Mouse (Mus musculus): ENCODE results near the gene Itprid1. TPM values are rescaled to one million over a fixed set of nuclear protein-coding genes. Genes with fewer than 3 reads are reported as not detected.

Gene Itprid1
- polyA plus RNA-seq, 1 experiment, result not detected

DNA sequence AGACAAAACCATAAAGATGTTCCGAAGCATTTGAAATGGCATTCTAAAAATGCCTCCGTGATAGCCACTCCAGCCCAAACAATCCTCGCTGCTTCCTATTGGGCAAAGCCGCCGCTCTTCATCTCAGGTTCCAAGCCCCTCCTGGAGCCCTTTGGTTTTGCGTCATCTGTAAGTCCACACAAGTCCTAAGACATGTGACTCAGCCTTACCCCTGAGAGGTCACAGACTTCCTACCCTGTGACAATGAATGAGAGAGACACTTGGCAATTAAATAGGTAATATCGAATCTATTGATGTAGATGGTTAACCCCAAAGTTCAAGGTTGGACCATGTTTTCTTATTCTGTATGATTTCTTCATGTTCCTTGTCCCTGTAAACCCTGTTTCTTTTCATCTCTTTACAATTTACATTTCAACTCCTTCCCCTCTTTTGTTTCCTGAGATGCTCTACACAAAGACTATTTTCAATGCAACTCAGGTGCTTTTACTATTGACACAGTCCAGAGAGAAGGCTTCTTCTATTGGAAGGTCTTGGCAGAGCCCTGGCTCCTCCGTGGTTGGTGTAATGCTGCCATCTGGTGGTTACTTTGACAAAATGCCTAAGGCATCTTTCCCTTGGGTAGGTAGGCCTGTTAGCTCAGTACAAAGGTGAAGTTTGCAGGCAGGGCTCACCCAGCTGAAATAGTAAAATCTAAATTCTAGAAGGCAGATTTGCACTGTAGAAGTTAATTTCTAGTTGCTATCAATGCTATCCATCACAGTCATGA lies 113.8 kb downstream of the Itprid1 start:
- Histone ChIP-seq H3K4me1 (ENCODE audit: control insufficient read depth, insufficient read depth, low read length) (no peaks in the 10 kb centered on the region), H3K27ac (ENCODE audit: insufficient read depth, low read length) (no peak overlapping the region), H3K4me3 (ENCODE audit: insufficient read depth, low read length) (no peak overlapping the region)
- TF ChIP-seq CTCF (IDR thresholded peaks at IDR 0.05; ENCODE audit: borderline replicate concordance, insufficient read depth, low read length) (peak; percentile 56; the same call in 1 of the 2 replicates), POLR2A (IDR thresholded peaks at IDR 0.05; ENCODE audit: low read depth, low read length) (no peak)

- H3K4me3 ChIP-seq (ENCODE audit: insufficient read depth, low read length), result no peak overlapping the region
- TF ChIP-seq CTCF (IDR thresholded peaks at IDR 0.05; ENCODE audit: borderline replicate concordance, insufficient read depth, low read length), result no peak
- TF ChIP-seq POLR2A (IDR thresholded peaks at IDR 0.05; ENCODE audit: low read depth, low read length), result no peak
- no peaks in the 10 kb centered on the region for H3K4me1 ChIP-seq (ENCODE audit: control insufficient read depth, insufficient read depth, low read length)
- H3K27ac ChIP-seq (ENCODE audit: insufficient read depth, low read length), result no peak overlapping the region
These were observed 136.3 kb downstream of the Itprid1 start for GRCm38 (mm10) chr6:55972998-55973397.

- H3K27ac ChIP-seq (ENCODE audit: insufficient read depth, low read length), result no peak overlapping the region
- no peak overlapping the region for H3K4me3 ChIP-seq (ENCODE audit: insufficient read depth, low read length)
- TF ChIP-seq CTCF (IDR thresholded peaks at IDR 0.05; ENCODE audit: borderline replicate concordance, insufficient read depth, low read length), result no peak
- no peak for TF ChIP-seq POLR2A (IDR thresholded peaks at IDR 0.05; ENCODE audit: low read depth, low read length)
- no peaks in the 10 kb centered on the region for H3K4me1 ChIP-seq (ENCODE audit: control insufficient read depth, insufficient read depth, low read length)
These were observed 143.1 kb downstream of the Itprid1 start for GRCm38 (mm10) chr6:55979766-55980165.

- no peak overlapping the region for H3K4me3 ChIP-seq (ENCODE audit: insufficient read depth, low read length)
- H3K4me1 ChIP-seq (ENCODE audit: control insufficient read depth, insufficient read depth, low read length), result no peaks in the 10 kb centered on the region
- H3K27ac ChIP-seq (ENCODE audit: insufficient read depth, low read length), result no peak overlapping the region
- TF ChIP-seq CTCF (IDR thresholded peaks at IDR 0.05; ENCODE audit: borderline replicate concordance, insufficient read depth, low read length) (no peak), POLR2A (IDR thresholded peaks at IDR 0.05; ENCODE audit: low read depth, low read length) (no peak)
These were observed 172.0 kb downstream of the Itprid1 start for GRCm38 (mm10) chr6:56008711-56009110.

DNA sequence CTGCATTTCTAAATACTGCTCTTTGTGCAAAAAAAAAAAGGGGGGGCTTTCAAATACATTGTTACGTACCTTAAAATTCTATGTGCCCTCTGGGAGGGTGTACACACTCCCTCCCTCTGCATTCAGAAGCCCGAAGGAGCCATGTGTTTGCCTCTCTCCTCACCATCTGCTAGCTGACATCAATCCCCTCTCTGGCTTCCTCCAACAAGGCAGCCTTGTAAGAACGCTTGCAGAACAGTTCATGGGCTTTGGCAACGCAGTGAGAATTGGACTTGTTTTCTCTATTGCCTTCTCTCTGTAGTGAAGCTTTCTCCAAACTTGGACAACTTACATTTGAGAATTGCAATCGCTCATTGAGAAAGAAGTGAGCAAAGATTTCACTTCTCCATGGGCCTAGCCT lies 175.7 kb downstream of the Itprid1 start:
- Histone ChIP-seq H3K27ac (ENCODE audit: insufficient read depth, low read length) (no peak overlapping the region), H3K4me3 (ENCODE audit: insufficient read depth, low read length) (no peak overlapping the region), H3K4me1 (ENCODE audit: control insufficient read depth, insufficient read depth, low read length) (no peaks in the 10 kb centered on the region)
- TF ChIP-seq CTCF (IDR thresholded peaks at IDR 0.05; ENCODE audit: borderline replicate concordance, insufficient read depth, low read length) (no peak), POLR2A (IDR thresholded peaks at IDR 0.05; ENCODE audit: low read depth, low read length) (no peak)

- Histone ChIP-seq H3K4me3 (ENCODE audit: insufficient read depth, low read length) (no peak within 1 kb of the TSS), H3K4me1 (ENCODE audit: control insufficient read depth, insufficient read depth, low read length) (no peaks in the 10 kb centered on the region), H3K27ac (ENCODE audit: insufficient read depth, low read length) (no peak within 1 kb of the TSS)
- TF ChIP-seq POLR2A (IDR thresholded peaks at IDR 0.05; ENCODE audit: low read depth, low read length), result no peak
- TF ChIP-seq CTCF (IDR thresholded peaks at IDR 0.05; ENCODE audit: borderline replicate concordance, insufficient read depth, low read length), result no peak
These were observed 180.7 kb downstream of the Itprid1 start, which contains the start of gene Ppp1r17 for GRCm38 (mm10) chr6:56017291-56017994. TSS of gene Ppp1r17 (plus strand) at chr6:56017497.

GRCm38 (mm10) chr6:56019632-56020031 lies 182.9 kb downstream of the Itprid1 start:
- Histone ChIP-seq H3K4me3 (ENCODE audit: insufficient read depth, low read length) (no peak overlapping the region), H3K4me1 (ENCODE audit: control insufficient read depth, insufficient read depth, low read length) (no peaks in the 10 kb centered on the region), H3K27ac (ENCODE audit: insufficient read depth, low read length) (no peak overlapping the region)
- TF ChIP-seq POLR2A (IDR thresholded peaks at IDR 0.05; ENCODE audit: low read depth, low read length), result no peak
- TF ChIP-seq CTCF (IDR thresholded peaks at IDR 0.05; ENCODE audit: borderline replicate concordance, insufficient read depth, low read length), result no peak

DNA sequence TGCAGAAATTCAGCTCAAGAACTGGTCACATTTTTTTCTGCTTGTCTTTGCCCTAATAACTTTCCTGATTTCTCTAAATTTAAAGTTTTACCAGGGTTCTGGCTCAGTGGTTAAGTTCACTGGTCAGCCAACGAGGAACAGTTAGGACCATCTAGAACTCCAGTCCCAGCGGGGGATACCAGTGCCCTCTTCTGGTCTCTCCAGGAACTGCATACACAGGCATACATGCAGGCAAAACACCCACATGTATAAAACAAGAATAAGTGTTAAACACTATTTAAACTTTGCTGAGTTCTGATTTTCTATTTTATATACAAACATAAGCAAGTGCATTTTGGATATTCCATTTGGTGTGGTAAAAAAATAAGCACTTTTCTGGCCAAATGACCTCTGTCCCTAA lies 188.8 kb downstream of the Itprid1 start:
- H3K4me3 ChIP-seq (ENCODE audit: insufficient read depth, low read length), result no peak overlapping the region
- no peaks in the 10 kb centered on the region for H3K4me1 ChIP-seq (ENCODE audit: control insufficient read depth, insufficient read depth, low read length)
- no peak overlapping the region for H3K27ac ChIP-seq (ENCODE audit: insufficient read depth, low read length)
- TF ChIP-seq POLR2A (IDR thresholded peaks at IDR 0.05; ENCODE audit: low read depth, low read length) (no peak), CTCF (IDR thresholded peaks at IDR 0.05; ENCODE audit: borderline replicate concordance, insufficient read depth, low read length) (no peak)

DNA sequence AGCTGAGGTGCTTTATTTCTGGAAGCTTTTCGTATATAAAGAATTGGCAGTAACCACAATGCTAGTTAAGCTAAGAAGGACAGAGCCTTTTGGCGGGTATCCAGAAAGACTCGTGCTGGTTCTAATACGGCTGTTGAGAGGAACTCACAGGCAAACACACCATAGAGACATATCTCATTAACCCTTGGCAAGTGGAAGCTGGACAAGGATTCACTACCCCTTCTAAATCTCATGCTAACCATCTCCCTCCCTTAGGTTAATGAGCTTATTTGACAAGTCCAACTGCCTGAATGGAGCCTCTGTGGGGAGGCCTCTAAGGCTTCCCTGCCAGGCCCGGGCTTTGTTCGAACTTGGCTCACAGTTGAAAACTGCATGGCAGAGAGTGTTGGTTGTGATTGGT lies 190.6 kb downstream of the Itprid1 start:
- no peak for TF ChIP-seq POLR2A (IDR thresholded peaks at IDR 0.05; ENCODE audit: low read depth, low read length)
- TF ChIP-seq CTCF (IDR thresholded peaks at IDR 0.05; ENCODE audit: borderline replicate concordance, insufficient read depth, low read length), result no peak
- Histone ChIP-seq H3K27ac (ENCODE audit: insufficient read depth, low read length) (no peak overlapping the region), H3K4me1 (ENCODE audit: control insufficient read depth, insufficient read depth, low read length) (no peaks in the 10 kb centered on the region), H3K4me3 (ENCODE audit: insufficient read depth, low read length) (no peak overlapping the region)

- TF ChIP-seq CTCF (IDR thresholded peaks at IDR 0.05; ENCODE audit: borderline replicate concordance, insufficient read depth, low read length), result no peak
- no peak for TF ChIP-seq POLR2A (IDR thresholded peaks at IDR 0.05; ENCODE audit: low read depth, low read length)
- H3K27ac ChIP-seq (ENCODE audit: insufficient read depth, low read length), result no peak overlapping the region
- no peaks in the 10 kb centered on the region for H3K4me1 ChIP-seq (ENCODE audit: control insufficient read depth, insufficient read depth, low read length)
- no peak overlapping the region for H3K4me3 ChIP-seq (ENCODE audit: insufficient read depth, low read length)
These were observed 191.3 kb downstream of the Itprid1 start for GRCm38 (mm10) chr6:56027966-56028365.

Other genes with a start within 250 kb of the Itprid1 start
- not detected in 2 replicates for gene Neurod6, start 155.6 kb upstream of the Itprid1 start, polyA plus RNA-seq (2011; ENCODE audit: insufficient read length, low read depth, missing spikeins)
- gene Ppp1r17, start 180.6 kb downstream of the Itprid1 start, polyA plus RNA-seq (2011; ENCODE audit: insufficient read length, low read depth, missing spikeins), result not detected in 2 replicates

Data from embryonic fibroblast, embryonic 13.5 days (primary cell).